18 mouse cellular contexts compared by ENCODE assay signal in genomic region chr4:64563996-64564395, GRCm38 (mm10).
"Had no signal": no experiment of that assay in that cellular context is flagged by ENCODE, and none has a peak within 500 bp of the region (broad histone marks: within the 10 kb centered on the region; RNA-seq: fewer than 3 reads in every experiment).

No protein-coding gene starts in this region.

- H3K36me3 ChIP-seq: limb, embryonic 12.5 days; liver, embryonic 15.5 days; midbrain, embryonic 12.5 days; neural tube, embryonic 13.5 days; stomach, embryonic 15.5 days had no signal

- H3K9me3 ChIP-seq: limb, embryonic 12.5 days; liver, embryonic 15.5 days; midbrain, embryonic 12.5 days; neural tube, embryonic 13.5 days; stomach, embryonic 15.5 days had no signal

- H3K4me1 ChIP-seq: limb, embryonic 12.5 days; liver, embryonic 15.5 days; midbrain, embryonic 12.5 days; neural tube, embryonic 13.5 days; stomach, embryonic 15.5 days had no signal

- DNase-seq: kidney, adult 11 months; kidney, postnatal 14 days; layer of hippocampus, adult 9-11 months; layer of hippocampus, postnatal 36 days; lung, adult 2 months; lung, postnatal 4 days; retina, postnatal 1 day; right cerebral cortex, postnatal 4 days; spleen, adult 18-20 months; thymus, adult 2 months; thymus, postnatal 25 days had no signal

- H3K4me3 ChIP-seq: limb, embryonic 12.5 days; liver, embryonic 15.5 days; midbrain, embryonic 12.5 days; neural tube, embryonic 13.5 days; stomach, embryonic 15.5 days had no signal

- ATAC-seq: lung, postnatal 0 days; midbrain, embryonic 16.5 days had no signal

- H3K9ac ChIP-seq: limb, embryonic 12.5 days; liver, embryonic 15.5 days; midbrain, embryonic 12.5 days; neural tube, embryonic 13.5 days; stomach, embryonic 15.5 days had no signal

- H3K4me2 ChIP-seq: limb, embryonic 12.5 days; liver, embryonic 15.5 days; midbrain, embryonic 12.5 days; neural tube, embryonic 13.5 days; stomach, embryonic 15.5 days had no signal

- H3K27ac ChIP-seq: limb, embryonic 12.5 days; liver, embryonic 15.5 days; midbrain, embryonic 12.5 days; neural tube, embryonic 13.5 days; stomach, embryonic 15.5 days had no signal

- H3K27me3 ChIP-seq: limb, embryonic 12.5 days; liver, embryonic 15.5 days; midbrain, embryonic 12.5 days; neural tube, embryonic 13.5 days; stomach, embryonic 15.5 days had no signal
